Mouse (Mus musculus): ENCODE results near the gene Rusc1. TPM values are rescaled to one million over a fixed set of nuclear protein-coding genes. Genes with fewer than 3 reads are reported as not detected.

Gene Rusc1
- polyA plus RNA-seq (2012; rRNA removed): 26.9 and 45.2 TPM in 2 replicates

GRCm38 (mm10) chr3:89093175-89093574, at the start of gene Rusc1:
TSS of gene Rusc1 (minus strand) at chr3:89093311.
- TF ChIP-seq CTCF (IDR thresholded peaks at IDR 0.05; ENCODE audit: extremely low read depth, insufficient read length, insufficient replicate concordance, low read depth, low read length): no peak
- TF ChIP-seq POLR2A (IDR thresholded peaks at IDR 0.05; ENCODE audit: low read depth, low read length): no peak

GRCm38 (mm10) chr3:89136365-89136764, 43.3 kb upstream of the Rusc1 start:
- H3K4me3 ChIP-seq (ENCODE audit: low read depth, low read length): peak overlapping the region; percentile 75
- 19% methylated on average over 9 of the region's 9 CpGs for WGBS
- peak; percentile 99 for TF ChIP-seq POLR2A (IDR thresholded peaks at IDR 0.05; ENCODE audit: low read depth, low read length)
- TF ChIP-seq CTCF (IDR thresholded peaks at IDR 0.05; ENCODE audit: extremely low read depth, insufficient read length, insufficient replicate concordance, low read depth, low read length): 0 out of 2 replicates have a peak, but pooled peaks have one; percentile 19

More at GRCm38 (mm10) chr3:89093175-89093574, at the start of gene Rusc1:
- peaks cover 19% of the 10 kb centered on the region for H3K36me3 ChIP-seq (ENCODE audit: control insufficient read depth, insufficient read depth, low read length)
- H3K27ac ChIP-seq (ENCODE audit: insufficient read depth, low read depth, low read length): no peak within 1 kb of the TSS
- H3K4me1 ChIP-seq (ENCODE audit: control insufficient read depth, insufficient read depth, insufficient read length, low read length): peaks cover 11% of the 10 kb centered on the region
- WGBS: 6% methylated on average over 18 of the region's 18 CpGs
- H3K4me3 ChIP-seq (ENCODE audit: low read depth, low read length): peak within 1 kb of the TSS; percentile 15; the same call in 1 of the 2 replicates
- peaks cover 12% of the 10 kb centered on the region for H3K27me3 ChIP-seq (ENCODE audit: control insufficient read depth, insufficient read depth, low read length)

GRCm38 (mm10) chr3:89135958-89136357, 42.8 kb upstream of the Rusc1 start, which contains the start of gene Pklr:
TSS of gene Pklr (plus strand) at chr3:89136142.
- TF ChIP-seq CTCF (IDR thresholded peaks at IDR 0.05; ENCODE audit: extremely low read depth, insufficient read length, insufficient replicate concordance, low read depth, low read length) (no peak), POLR2A (IDR thresholded peaks at IDR 0.05; ENCODE audit: low read depth, low read length) (no peak)
- Histone ChIP-seq H3K27me3 (ENCODE audit: control insufficient read depth, insufficient read depth, low read length) (no peaks in the 10 kb centered on the region), H3K4me3 (ENCODE audit: low read depth, low read length) (peak within 1 kb of the TSS; percentile 75), H3K4me1 (ENCODE audit: control insufficient read depth, insufficient read depth, insufficient read length, low read length) (peaks cover 32% of the 10 kb centered on the region), H3K36me3 (ENCODE audit: control insufficient read depth, insufficient read depth, low read length) (peaks cover 5% of the 10 kb centered on the region), H3K27ac (ENCODE audit: insufficient read depth, low read depth, low read length) (peak within 1 kb of the TSS; percentile 91)
- WGBS: 34% methylated on average over 3 of the region's 3 CpGs

More at GRCm38 (mm10) chr3:89136365-89136764, 43.3 kb upstream of the Rusc1 start:
- H3K27ac ChIP-seq (ENCODE audit: insufficient read depth, low read depth, low read length): peak overlapping the region; percentile 91
- peaks cover 9% of the 10 kb centered on the region for H3K36me3 ChIP-seq (ENCODE audit: control insufficient read depth, insufficient read depth, low read length)
- H3K27me3 ChIP-seq (ENCODE audit: control insufficient read depth, insufficient read depth, low read length): no peaks in the 10 kb centered on the region
- H3K4me1 ChIP-seq (ENCODE audit: control insufficient read depth, insufficient read depth, insufficient read length, low read length): peaks cover 32% of the 10 kb centered on the region

GRCm38 (mm10) chr3:89133752-89134151, 40.6 kb upstream of the Rusc1 start:
- Histone ChIP-seq H3K27ac (ENCODE audit: insufficient read depth, low read depth, low read length) (peak overlapping the region; percentile 52), H3K4me3 (ENCODE audit: low read depth, low read length) (no peak overlapping the region), H3K4me1 (ENCODE audit: control insufficient read depth, insufficient read depth, insufficient read length, low read length) (peaks cover 32% of the 10 kb centered on the region), H3K27me3 (ENCODE audit: control insufficient read depth, insufficient read depth, low read length) (no peaks in the 10 kb centered on the region), H3K36me3 (ENCODE audit: control insufficient read depth, insufficient read depth, low read length) (no peaks in the 10 kb centered on the region)
- TF ChIP-seq POLR2A (IDR thresholded peaks at IDR 0.05; ENCODE audit: low read depth, low read length): no peak
- TF ChIP-seq CTCF (IDR thresholded peaks at IDR 0.05; ENCODE audit: extremely low read depth, insufficient read length, insufficient replicate concordance, low read depth, low read length): no peak
- 27% methylated on average over 1 of the region's 1 CpGs for WGBS

- no peaks in the 10 kb centered on the region for H3K27me3 ChIP-seq (ENCODE audit: control insufficient read depth, insufficient read depth, low read length)
- no peak for TF ChIP-seq CTCF (IDR thresholded peaks at IDR 0.05; ENCODE audit: extremely low read depth, insufficient read length, insufficient replicate concordance, low read depth, low read length)
- WGBS: 69% methylated on average over 7 of the region's 7 CpGs
- H3K4me1 ChIP-seq (ENCODE audit: control insufficient read depth, insufficient read depth, insufficient read length, low read length): peaks cover 29% of the 10 kb centered on the region
- H3K27ac ChIP-seq (ENCODE audit: insufficient read depth, low read depth, low read length): peak overlapping the region; percentile 52
- H3K36me3 ChIP-seq (ENCODE audit: control insufficient read depth, insufficient read depth, low read length): no peaks in the 10 kb centered on the region
- no peak overlapping the region for H3K4me3 ChIP-seq (ENCODE audit: low read depth, low read length)
These were observed 39.9 kb upstream of the Rusc1 start for GRCm38 (mm10) chr3:89133063-89133450.

- Histone ChIP-seq H3K36me3 (ENCODE audit: control insufficient read depth, insufficient read depth, low read length) (no peaks in the 10 kb centered on the region), H3K27ac (ENCODE audit: insufficient read depth, low read depth, low read length) (no peak overlapping the region), H3K4me1 (ENCODE audit: control insufficient read depth, insufficient read depth, insufficient read length, low read length) (peaks cover 29% of the 10 kb centered on the region), H3K27me3 (ENCODE audit: control insufficient read depth, insufficient read depth, low read length) (no peaks in the 10 kb centered on the region), H3K4me3 (ENCODE audit: low read depth, low read length) (peak overlapping the region; percentile 28; the same call in 1 of the 2 replicates)
- no peak for TF ChIP-seq CTCF (IDR thresholded peaks at IDR 0.05; ENCODE audit: extremely low read depth, insufficient read length, insufficient replicate concordance, low read depth, low read length)
- TF ChIP-seq POLR2A (IDR thresholded peaks at IDR 0.05; ENCODE audit: low read depth, low read length): no peak
- WGBS: 26% methylated on average over 30 of the region's 30 CpGs
These were observed 39.4 kb upstream of the Rusc1 start for GRCm38 (mm10) chr3:89132285-89133062.

GRCm38 (mm10) chr3:89131816-89132215, 38.7 kb upstream of the Rusc1 start:
- Histone ChIP-seq H3K27me3 (ENCODE audit: control insufficient read depth, insufficient read depth, low read length) (no peaks in the 10 kb centered on the region), H3K36me3 (ENCODE audit: control insufficient read depth, insufficient read depth, low read length) (no peaks in the 10 kb centered on the region), H3K4me1 (ENCODE audit: control insufficient read depth, insufficient read depth, insufficient read length, low read length) (peaks cover 29% of the 10 kb centered on the region), H3K4me3 (ENCODE audit: low read depth, low read length) (no peak overlapping the region), H3K27ac (ENCODE audit: insufficient read depth, low read depth, low read length) (no peak overlapping the region)
- TF ChIP-seq CTCF (IDR thresholded peaks at IDR 0.05; ENCODE audit: extremely low read depth, insufficient read length, insufficient replicate concordance, low read depth, low read length): no peak
- no peak for TF ChIP-seq POLR2A (IDR thresholded peaks at IDR 0.05; ENCODE audit: low read depth, low read length)
- WGBS: 71% methylated on average over 4 of the region's 4 CpGs
